Mouse (Mus musculus) megakaryocyte, embryonic 14.5 days (primary cell): ENCODE results near the gene Slc7a14.

Source experiments
- FLI1 ChIP-seq: IDR thresholded peaks from 2 replicates; pipeline ENCODE4 v1.6.1; 2012; ENCODE audit warnings: low read length, inconsistent platforms, mixed read lengths
- GATA1 ChIP-seq: IDR thresholded peaks from 3 replicates; pipeline ENCODE4 v1.6.1; 2012; ENCODE audit warnings: mixed read lengths, low read length, inconsistent platforms, borderline replicate concordance

DNA sequence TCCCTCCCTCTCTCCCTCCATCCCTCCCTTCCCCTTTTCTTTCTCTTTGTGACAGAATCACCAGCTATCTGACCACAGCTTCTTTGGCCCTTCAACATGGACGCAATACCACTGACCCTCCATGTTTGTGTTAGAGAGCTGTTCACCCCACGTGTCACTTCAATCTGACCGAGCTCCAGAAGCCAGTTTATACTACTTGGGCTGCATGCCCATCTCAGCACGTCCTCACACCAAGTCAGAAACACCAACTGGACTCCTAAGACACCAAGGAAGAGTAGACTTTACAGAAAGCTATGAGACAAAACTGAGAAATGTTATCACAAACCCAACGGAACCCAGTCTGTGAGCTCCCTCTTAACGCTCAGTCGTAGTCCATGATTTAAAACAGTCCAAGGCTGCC is 43.2 kb downstream of the Slc7a14 start:
- TF ChIP-seq GATA1 (no peak), FLI1 (no peak)
